Mouse (Mus musculus) MEL (cell line): Measurements from ENCODE around the gene Trpv4.

ENCODE experiments used
- CTCF ChIP-seq, 3 experiments: IDR thresholded peaks in 2 of 3; conservative IDR thresholded peaks in 1 of 3; 2 replicates each; pipeline ENCODE4 v1.5.1; 2011 to 2012; ENCODE audit warnings: low read length in 3 of 3, low read depth in 2 of 3, mild to moderate bottlenecking in 2 of 3, improper control_type of control experiment in 1 of 3, inconsistent platforms in 1 of 3, mixed read lengths in 1 of 3, moderate library complexity in 1 of 3; ENCODE audit not compliant: control insufficient read depth in 1 of 3, insufficient read depth in 1 of 3, poor library complexity in 1 of 3, severe bottlenecking in 1 of 3
- E2F4 ChIP-seq: IDR thresholded peaks from 2 replicates; pipeline ENCODE4 v1.6.1; 2011; ENCODE audit warnings: low read depth, low read length, improper control_type of control experiment, borderline replicate concordance
- MAX ChIP-seq: IDR thresholded peaks from 2 replicates; pipeline ENCODE4 v1.6.1; 2011; ENCODE audit warnings: low read length, improper control_type of control experiment
- TAL1 ChIP-seq: IDR thresholded peaks from 2 replicates; pipeline ENCODE4 v1.6.1; 2012; ENCODE audit warnings: mild to moderate bottlenecking, inconsistent platforms, low read length, moderate library complexity, mixed read lengths
- ZMIZ1 ChIP-seq: IDR thresholded peaks from 2 replicates; pipeline ENCODE4 v1.6.1; 2012; ENCODE audit warnings: low read depth, mild to moderate bottlenecking, inconsistent platforms, low read length, improper control_type of control experiment, moderate library complexity

- TF ChIP-seq CTCF (IDR thresholded peaks at IDR 0.05 in 2 of 3, conservative IDR thresholded peaks at IDR 0.05 in 1 of 3; ENCODE audit: control insufficient read depth in 1 of 3, insufficient read depth in 1 of 3, low read depth in 2 of 3, low read length in 3 of 3, poor library complexity in 1 of 3, severe bottlenecking in 1 of 3) (peak; percentile 68 to 97 (median 85)), E2F4 (no peak), MAX (no peak), ZMIZ1 (no peak), TAL1 (no peak)
Measured at GRCm38 (mm10) chr5:114620305-114620704, 37.9 kb downstream of the Trpv4 start.
